ENCODE assay signal across 8 mouse cellular contexts in genomic region chr8:91199876-91200275, GRCm38 (mm10). TPM values are rescaled to one million over a fixed set of nuclear protein-coding genes. Genes with fewer than 3 reads are reported as not detected.
DNase-seq lines count a peak whose midpoint lies in the region; ATAC-seq and TF ChIP-seq lines count a peak whose summit lies in the region.

Gene Aktip, minus strand, starts transcription at chr8:91199976.

- no peaks in the 10 kb centered on the region for H3K4me1 ChIP-seq in lung, postnatal 0 days (ENCODE audit: insufficient read depth, low read depth, low read length)
- no peaks in the 10 kb centered on the region for H3K4me1 ChIP-seq in embryonic fibroblast, embryonic 13.5 days (ENCODE audit: control insufficient read depth, insufficient read depth, low read length)
- H3K4me1 ChIP-seq in heart, postnatal 0 days (ENCODE audit: control insufficient read depth, insufficient read depth): peaks cover 4% of the 10 kb centered on the region; the same call in 1 of the 2 replicates
- no peaks in the 10 kb centered on the region for H3K4me1 ChIP-seq in stomach, postnatal 0 days (replicated peaks; ENCODE audit: control insufficient read depth, insufficient read depth)

- no peak for TF ChIP-seq CTCF in lung, postnatal 0 days (IDR thresholded peaks at IDR 0.05)
- TF ChIP-seq CTCF in embryonic fibroblast, embryonic 13.5 days (IDR thresholded peaks at IDR 0.05; ENCODE audit: borderline replicate concordance, insufficient read depth, low read length): no peak
- no peak for TF ChIP-seq CTCF in heart, postnatal 0 days (IDR thresholded peaks at IDR 0.05; ENCODE audit: low read depth)
- no peak for TF ChIP-seq CTCF in stomach, postnatal 0 days (IDR thresholded peaks at IDR 0.05; ENCODE audit: low read depth)

- H3K4me2 ChIP-seq in lung, postnatal 0 days (replicated peaks; ENCODE audit: low read depth, low read length): no peak within 1 kb of the TSS
- no peak within 1 kb of the TSS for H3K4me2 ChIP-seq in heart, postnatal 0 days (ENCODE audit: low read depth, low read length)
- H3K4me2 ChIP-seq in stomach, postnatal 0 days (replicated peaks; ENCODE audit: low read depth): no peak within 1 kb of the TSS

- DNase-seq in lung, postnatal 0 days (ENCODE audit: low spot score): no peak
- DNase-seq in lung, adult 18-20 months: no peak
- no peak for DNase-seq in heart, postnatal 0 days (ENCODE audit: low spot score)
- DNase-seq in left cerebral cortex, postnatal 36 days (ENCODE audit: low spot score in 2 of 2): no peak
- DNase-seq in stomach, postnatal 0 days (ENCODE audit: low spot score): no peak
- DNase-seq in yolk sac, embryonic 10.5 days (ENCODE audit: low spot score): no peak
- no peak for DNase-seq in thymus, adult 18-20 months

- ATAC-seq in lung, postnatal 0 days: no peak
- ATAC-seq in heart, postnatal 0 days (ENCODE audit: insufficient read depth, low read depth): no peak
- ATAC-seq in stomach, postnatal 0 days (ENCODE audit: low FRiP score, low TSS enrichment): no peak

- WGBS in lung, postnatal 0 days: 93% methylated on average over 7 of the region's 7 CpGs
- WGBS in heart, postnatal 0 days: 92% methylated on average over 7 of the region's 7 CpGs
- WGBS in stomach, postnatal 0 days: 91% methylated on average over 7 of the region's 7 CpGs

- no peak within 1 kb of the TSS for H3K9ac ChIP-seq in lung, postnatal 0 days (replicated peaks; ENCODE audit: low read depth)
- H3K9ac ChIP-seq in heart, postnatal 0 days (replicated peaks; ENCODE audit: low read depth, low read length): no peak within 1 kb of the TSS
- no peak within 1 kb of the TSS for H3K9ac ChIP-seq in stomach, postnatal 0 days (ENCODE audit: low read length)

- no peak within 1 kb of the TSS for H3K27ac ChIP-seq in lung, postnatal 0 days (ENCODE audit: low read length)
- no peak within 1 kb of the TSS for H3K27ac ChIP-seq in embryonic fibroblast, embryonic 13.5 days (ENCODE audit: insufficient read depth, low read length)
- H3K27ac ChIP-seq in heart, postnatal 0 days (ENCODE audit: low read depth): no peak within 1 kb of the TSS
- H3K27ac ChIP-seq in stomach, postnatal 0 days (replicated peaks): no peak within 1 kb of the TSS

- no peaks in the 10 kb centered on the region for H3K9me3 ChIP-seq in lung, postnatal 0 days (ENCODE audit: low read length)
- no peaks in the 10 kb centered on the region for H3K9me3 ChIP-seq in heart, postnatal 0 days (replicated peaks; ENCODE audit: control insufficient read depth, low read length)
- no peaks in the 10 kb centered on the region for H3K9me3 ChIP-seq in stomach, postnatal 0 days (ENCODE audit: control insufficient read depth, low read length)

- no peak for TF ChIP-seq EP300 in lung, postnatal 0 days (IDR thresholded peaks at IDR 0.05)
- TF ChIP-seq EP300 in heart, postnatal 0 days (IDR thresholded peaks at IDR 0.05; ENCODE audit: low read depth): no peak
- TF ChIP-seq EP300 in stomach, postnatal 0 days (optimal IDR thresholded peaks at IDR 0.05): no peak

- H3K36me3 ChIP-seq in lung, postnatal 0 days (ENCODE audit: insufficient read depth, low read length): no peaks in the 10 kb centered on the region
- no peaks in the 10 kb centered on the region for H3K36me3 ChIP-seq in heart, postnatal 0 days (replicated peaks; ENCODE audit: control insufficient read depth, insufficient read depth, low read length)
- no peaks in the 10 kb centered on the region for H3K36me3 ChIP-seq in stomach, postnatal 0 days (ENCODE audit: control insufficient read depth, insufficient read depth, low read length)

- H3K4me3 ChIP-seq in lung, postnatal 0 days (ENCODE audit: low read depth, low read length): no peak within 1 kb of the TSS
- H3K4me3 ChIP-seq in embryonic fibroblast, embryonic 13.5 days (ENCODE audit: insufficient read depth, low read length): no peak within 1 kb of the TSS
- H3K4me3 ChIP-seq in heart, postnatal 0 days (ENCODE audit: low read depth, low read length): no peak within 1 kb of the TSS
- H3K4me3 ChIP-seq in stomach, postnatal 0 days (ENCODE audit: low read depth, low read length): no peak within 1 kb of the TSS

- intact Hi-C loops in left cerebral cortex, postnatal 36 days (cut with DNase I): loop anchor here (10.0 kb wide), 2 partner anchors 285 to 595 kb away; no protein-coding TSS in a partner anchor

- no peaks in the 10 kb centered on the region for H3K27me3 ChIP-seq in lung, postnatal 0 days (replicated peaks; ENCODE audit: insufficient read depth, low read length)
- 0 out of 2 replicates have a peak, but pooled peaks cover under 1% of the 10 kb centered on the region for H3K27me3 ChIP-seq in heart, postnatal 0 days (ENCODE audit: control insufficient read depth, insufficient read depth, low read length)
- H3K27me3 ChIP-seq in stomach, postnatal 0 days (ENCODE audit: control insufficient read depth, insufficient read depth, low read length): no peaks in the 10 kb centered on the region

- TF ChIP-seq POLR2A in embryonic fibroblast, embryonic 13.5 days (IDR thresholded peaks at IDR 0.05; ENCODE audit: low read depth, low read length): no peak

RNA-seq across cellular contexts. Expression of gene Aktip, which starts in this region (rescaled TPM):
- polyA plus RNA-seq in lung, postnatal 0 days (2015; fragmentation: Nextera tagmentation; extraction: Ambion mirVana): 65.1 and 65.6 TPM in 2 replicates
- 37.2 and 46.3 TPM in 2 replicates for polyA plus RNA-seq in embryonic fibroblast, embryonic 13.5 days (2011; ENCODE audit: insufficient read length, low read depth, missing spikeins)
- 58.4 and 60.1 TPM in 2 replicates for total RNA-seq in heart, postnatal 0 days (2014; rRNA removed; ENCODE audit: low replicate concordance)
- polyA plus RNA-seq in heart, postnatal 0 days (2015; fragmentation: Nextera tagmentation; extraction: Ambion mirVana): 43.0 and 51.1 TPM in 2 replicates
- 100 to 1,000 TPM; 117 to 118 TPM for total RNA-seq in left cerebral cortex, postnatal 36 days (2021)
- polyA plus RNA-seq in stomach, postnatal 0 days (2015; fragmentation: Nextera tagmentation; extraction: Ambion mirVana): 42.2 and 47.1 TPM in 2 replicates
